Mouse (Mus musculus) intestine, embryonic 15.5 days (tissue): Measurements from ENCODE around the gene Tmed1. TPM values are rescaled to one million over a fixed set of nuclear protein-coding genes. Genes with fewer than 3 reads are reported as not detected.
A peak's percentile ranks its signal among the peaks of the same experiment; 100 is the strongest.

Experiments used
- ATAC-seq: fragments of 200-750 bp; cut with Nextera tagmentation; 2 replicates; pipeline ENCODE4 v1.8.0; 2017; ENCODE audit warnings: moderate TSS enrichment, moderate library complexity
- H3K27ac ChIP-seq: fragments of 300-500 bp; sonication (generic); 2 replicates; pipeline ENCODE4 v1.5.1; 2015; ENCODE audit warnings: mild to moderate bottlenecking, inconsistent platforms
- H3K27me3 ChIP-seq: fragments of 300-500 bp; sonication (generic); replicated peaks from 2 replicates; pipeline ENCODE4 v1.6.1; 2015; ENCODE audit warnings: inconsistent platforms
- H3K36me3 ChIP-seq: fragments of 300-500 bp; sonication (generic); 2 replicates; pipeline ENCODE4 v1.6.1; 2015; ENCODE audit warnings: inconsistent platforms
- H3K4me1 ChIP-seq: fragments of 300-500 bp; sonication (generic); replicated peaks from 2 replicates; pipeline ENCODE4 v1.6.1; 2015; ENCODE audit warnings: inconsistent platforms
- H3K4me2 ChIP-seq: fragments of 300-500 bp; sonication (generic); replicated peaks from 2 replicates; pipeline ENCODE4 v1.6.1; 2015; ENCODE audit warnings: mild to moderate bottlenecking, inconsistent platforms
- H3K4me3 ChIP-seq: fragments of 300-500 bp; sonication (generic); replicated peaks from 2 replicates; pipeline ENCODE4 v1.5.1; 2015; ENCODE audit warnings: inconsistent platforms
- H3K9ac ChIP-seq: fragments of 300-500 bp; sonication (generic); 2 replicates; pipeline ENCODE4 v1.6.1; 2015; ENCODE audit warnings: inconsistent platforms
- H3K9me3 ChIP-seq: fragments of 300-500 bp; sonication (generic); 2 replicates; pipeline ENCODE4 v1.6.1; 2016; ENCODE audit warnings: inconsistent platforms
- WGBS: fragments of 180-500 bp; shearing (Covaris S2); methylation state at CpG from one replicate; pipeline ENCODE4 v1.1.7; 2015; 5-methylcytosine and 5-hydroxymethylcytosine counted together
- polyA plus RNA-seq: library from polyadenylated mRNA; unstranded; fragments of >200 nt; fragmentation: Nextera tagmentation; extraction: Ambion mirVana; gene quantifications from 2 replicates; pipeline ENCODE4 v1.2.1, GENCODE M21; 2015

The Tmed1 gene
- polyA plus RNA-seq, result 77.7 and 84.5 TPM in 2 replicates

DNA sequence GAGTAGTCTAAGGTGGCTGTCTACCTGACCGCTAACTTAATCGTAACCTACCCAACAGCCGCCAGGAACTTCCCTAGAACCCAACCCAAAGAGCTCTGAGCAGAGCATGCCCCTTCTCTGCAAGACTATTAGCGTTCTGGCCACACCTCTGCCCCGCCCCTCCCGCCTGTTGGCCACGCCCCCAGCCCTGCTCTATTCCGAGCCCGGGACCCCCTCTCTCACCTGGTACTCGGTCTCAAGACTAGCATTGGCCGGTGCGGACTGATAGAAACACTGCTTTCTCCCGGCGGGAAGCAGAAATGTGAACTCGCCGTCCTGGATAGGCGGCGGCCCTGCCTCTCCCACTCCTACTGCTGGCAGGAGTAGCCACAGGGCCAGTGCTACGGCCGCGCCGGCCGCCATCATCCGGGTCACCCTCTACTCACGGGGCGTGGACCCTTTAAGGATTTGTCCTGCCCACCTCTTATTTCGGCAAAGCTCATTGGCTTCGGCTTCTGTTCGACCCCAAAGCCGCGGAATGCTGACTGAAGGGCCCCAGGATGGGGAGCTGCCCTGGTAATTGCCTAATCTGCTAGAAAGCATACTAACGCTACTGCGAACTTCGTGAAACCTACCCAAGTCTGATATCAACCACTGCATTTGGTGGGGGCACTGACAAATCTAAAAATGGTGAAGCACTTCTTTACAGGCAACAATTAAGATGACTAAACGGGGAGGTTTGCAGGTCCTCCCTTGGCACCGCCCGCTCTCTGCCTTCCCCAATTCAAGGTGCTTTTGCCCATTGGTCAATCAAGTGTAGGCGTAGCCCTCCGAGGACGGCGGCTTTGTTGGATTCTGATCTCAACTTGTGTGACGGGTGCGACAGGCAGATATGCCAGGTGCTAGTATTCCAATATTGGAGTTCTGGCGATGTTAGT is at the start of gene Tmed1:
Tmed1 (minus strand) TSS at position 481 of the 917 bp plus-strand sequence.
- WGBS, result under 1% methylated on average over 44 of the region's 44 CpGs

DNA sequence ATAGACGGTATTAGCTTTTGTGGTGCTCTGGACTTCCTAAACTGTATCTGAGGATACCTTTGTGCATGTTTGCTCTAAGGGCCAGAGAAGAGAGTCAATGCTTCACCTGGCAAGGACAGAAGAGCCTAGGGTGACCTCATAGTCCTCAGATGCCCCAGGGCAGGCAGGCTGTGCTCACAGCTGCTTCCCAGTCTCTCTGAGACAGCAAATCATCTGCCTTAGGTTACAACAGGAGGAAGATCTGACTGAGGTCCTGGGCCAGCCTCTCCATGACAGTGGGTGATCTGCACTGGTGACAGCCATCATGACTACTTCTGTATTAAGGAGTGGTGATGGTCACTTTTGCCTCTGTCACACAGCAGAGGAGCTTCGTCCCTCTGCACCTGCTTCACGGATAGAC is 49.1 kb upstream of the Tmed1 start:
- Histone ChIP-seq H3K9ac (no peak overlapping the region), H3K27me3 (no peaks in the 10 kb centered on the region), H3K36me3 (no peaks in the 10 kb centered on the region; the same call in 1 of the 2 replicates), H3K9me3 (no peaks in the 10 kb centered on the region), H3K4me1 (peaks cover 21% of the 10 kb centered on the region), H3K4me3 (no peak overlapping the region), H3K27ac (no peak overlapping the region), H3K4me2 (no peak overlapping the region)
- 93% methylated on average over 3 of the region's 3 CpGs for WGBS
- ATAC-seq, result no peak

More for the DNA sequence above, at the start of gene Tmed1:
- Histone ChIP-seq H3K9me3 (0 out of 2 replicates have a peak, but pooled peaks cover 2% of the 10 kb centered on the region), H3K27ac (peak within 1 kb of the TSS; percentile 94), H3K4me2 (peak within 1 kb of the TSS; percentile 73), H3K9ac (peak within 1 kb of the TSS; percentile 83), H3K36me3 (peaks cover 21% of the 10 kb centered on the region), H3K4me1 (peaks cover 10% of the 10 kb centered on the region; the same call in 1 of the 2 replicates), H3K27me3 (no peaks in the 10 kb centered on the region), H3K4me3 (peak within 1 kb of the TSS; percentile 85)
- peak; percentile 97 for ATAC-seq

DNA sequence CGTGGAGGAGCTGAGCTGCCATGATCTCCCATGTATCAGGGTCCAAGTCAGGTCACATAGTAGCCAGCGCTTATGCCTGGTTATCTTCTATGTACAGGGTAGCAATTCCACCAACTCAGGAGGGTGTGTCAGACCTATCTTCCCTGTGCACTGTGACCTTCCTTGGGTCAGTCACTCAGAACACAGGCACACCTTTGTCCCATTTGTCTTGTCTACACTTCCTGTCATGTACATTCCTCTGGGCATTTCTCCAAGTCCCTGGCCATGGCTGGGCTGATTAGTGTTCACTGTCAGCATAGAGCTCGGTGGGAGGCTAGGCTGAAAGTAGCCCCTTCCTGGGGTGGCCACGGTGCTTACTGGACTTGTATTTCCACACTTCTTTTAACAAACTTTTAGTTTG is 48.3 kb upstream of the Tmed1 start:
- 57% methylated on average over 4 of the region's 4 CpGs for WGBS

DNA sequence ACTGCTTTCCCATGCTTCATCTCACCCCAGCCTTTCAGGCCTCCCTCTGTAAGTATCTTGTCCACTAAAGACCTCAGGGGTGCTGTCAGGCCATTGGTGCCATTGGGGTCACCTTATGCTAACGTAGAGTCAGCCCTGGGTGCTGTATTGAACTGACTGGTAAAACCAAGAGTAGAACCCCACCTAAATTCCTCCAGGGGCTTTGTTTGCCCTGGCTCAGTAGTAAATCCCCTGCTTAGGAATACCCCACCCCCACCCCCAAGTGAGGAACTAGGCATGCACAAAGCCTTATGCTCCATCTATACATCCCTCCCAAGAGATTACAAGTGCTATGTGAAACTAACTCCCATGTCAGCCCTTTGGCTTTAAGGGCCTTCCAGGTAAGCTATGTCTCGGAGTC is 47.5 kb upstream of the Tmed1 start:
- Histone ChIP-seq H3K4me1 (peaks cover 21% of the 10 kb centered on the region), H3K36me3 (no peaks in the 10 kb centered on the region; the same call in 1 of the 2 replicates), H3K9me3 (no peaks in the 10 kb centered on the region), H3K27ac (no peak overlapping the region), H3K4me2 (no peak overlapping the region), H3K9ac (no peak overlapping the region), H3K4me3 (no peak overlapping the region), H3K27me3 (no peaks in the 10 kb centered on the region)
- no peak for ATAC-seq
- WGBS, result 86% methylated on average over 2 of the region's 2 CpGs

More for the DNA sequence above, 48.3 kb upstream of the Tmed1 start:
- Histone ChIP-seq H3K27me3 (no peaks in the 10 kb centered on the region), H3K9ac (no peak overlapping the region), H3K4me2 (no peak overlapping the region), H3K4me1 (peaks cover 21% of the 10 kb centered on the region), H3K27ac (peak overlapping the region; percentile 32; the same call in 1 of the 2 replicates), H3K4me3 (no peak overlapping the region), H3K9me3 (no peaks in the 10 kb centered on the region), H3K36me3 (no peaks in the 10 kb centered on the region; the same call in 1 of the 2 replicates)
- ATAC-seq, result peak; percentile 93

DNA sequence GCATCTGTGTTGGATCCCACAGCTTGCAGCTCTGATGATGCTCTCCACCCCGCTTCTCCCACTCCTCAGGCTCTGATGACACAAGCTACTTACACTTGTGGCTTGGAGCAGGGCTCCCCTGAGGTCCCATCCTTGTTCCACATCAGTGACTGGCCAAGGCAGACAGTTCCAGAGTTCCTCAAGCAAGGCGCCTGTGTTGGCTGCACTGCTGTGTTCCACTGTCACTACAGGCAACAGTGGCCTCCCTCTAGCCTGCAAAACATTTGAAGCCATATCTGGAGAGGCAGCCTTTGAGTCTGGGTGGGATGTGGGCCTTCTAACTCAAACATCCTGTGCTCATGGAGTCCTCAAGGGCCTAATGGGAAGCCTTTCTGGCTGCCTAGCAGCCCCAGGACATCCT is 46.9 kb upstream of the Tmed1 start:
- Histone ChIP-seq H3K9me3 (no peaks in the 10 kb centered on the region), H3K4me1 (peaks cover 21% of the 10 kb centered on the region), H3K4me2 (no peak overlapping the region), H3K9ac (no peak overlapping the region), H3K27ac (no peak overlapping the region), H3K36me3 (no peaks in the 10 kb centered on the region; the same call in 1 of the 2 replicates), H3K27me3 (no peaks in the 10 kb centered on the region), H3K4me3 (no peak overlapping the region)
- 93% methylated on average over 2 of the region's 2 CpGs for WGBS
- ATAC-seq, result no peak

DNA sequence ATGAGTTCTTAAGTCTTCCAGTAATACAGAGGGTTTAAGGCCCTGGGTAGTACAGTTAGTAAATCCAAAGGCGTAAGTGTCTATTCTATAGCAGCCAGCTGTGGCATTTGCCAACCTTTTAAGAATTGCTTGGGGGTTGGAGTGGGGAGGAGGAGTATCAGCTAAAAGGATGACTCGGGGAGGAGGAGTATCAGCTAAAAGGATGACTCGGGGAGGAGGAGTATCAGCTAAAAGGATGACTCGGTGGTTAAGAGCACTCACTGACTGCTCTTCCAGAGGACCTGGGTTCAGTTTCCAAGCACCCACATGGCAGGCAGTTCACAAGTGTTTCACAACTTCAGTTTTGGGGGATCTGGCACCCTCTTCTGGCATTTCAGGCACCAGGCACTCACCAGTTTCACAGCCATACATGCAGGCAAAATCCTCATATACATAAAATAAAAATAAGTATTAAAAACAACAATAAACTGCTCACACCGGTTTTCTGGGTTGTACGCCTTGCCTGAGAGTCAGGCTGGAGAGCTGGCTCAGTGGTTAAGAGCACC is 45.2 kb upstream of the Tmed1 start:
- H3K9me3 ChIP-seq, result no peaks in the 10 kb centered on the region
- 87% methylated on average over 6 of the region's 6 CpGs for WGBS
- H3K4me2 ChIP-seq, result no peak overlapping the region
- no peaks in the 10 kb centered on the region; the same call in 1 of the 2 replicates for H3K36me3 ChIP-seq
- H3K4me3 ChIP-seq, result no peak overlapping the region
- no peak for ATAC-seq
- H3K4me1 ChIP-seq, result peaks cover 21% of the 10 kb centered on the region
- H3K27me3 ChIP-seq, result no peaks in the 10 kb centered on the region
- H3K27ac ChIP-seq, result no peak overlapping the region
- H3K9ac ChIP-seq, result no peak overlapping the region

DNA sequence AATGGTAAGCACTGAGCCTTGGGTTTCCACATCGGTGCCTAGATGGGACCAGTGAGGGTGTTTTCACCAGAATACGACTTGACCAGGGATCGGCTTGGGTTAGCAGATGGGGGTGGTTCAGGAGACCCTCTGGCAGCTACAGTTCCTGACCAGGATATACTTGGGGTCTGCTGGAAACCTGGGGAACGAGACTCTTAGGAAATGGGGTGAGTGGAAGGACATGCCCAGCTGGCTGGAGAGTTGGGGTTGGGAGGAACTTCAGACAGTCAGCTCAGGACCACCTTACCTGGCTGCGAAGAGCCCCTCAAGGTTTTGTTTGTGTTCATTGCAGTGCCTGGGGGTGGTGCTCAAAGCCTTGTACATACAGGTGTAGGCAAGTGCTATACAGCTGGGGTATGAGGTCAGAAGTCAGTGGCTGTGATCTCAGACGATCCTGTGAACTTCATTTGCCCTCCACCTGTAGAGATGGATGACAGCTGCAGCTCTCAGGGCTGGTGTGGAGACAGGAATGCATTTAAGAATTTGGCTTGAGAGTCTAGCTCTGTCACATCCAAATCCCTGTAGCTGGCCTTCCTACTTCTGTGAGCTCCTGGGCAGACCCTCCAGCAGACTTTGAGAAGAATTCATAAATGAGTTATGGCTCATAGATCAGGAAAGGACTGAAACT is 43.7 kb upstream of the Tmed1 start:
- 84% methylated on average over 6 of the region's 6 CpGs for WGBS
- ATAC-seq, result no peak
- no peak overlapping the region for H3K4me2 ChIP-seq
- H3K36me3 ChIP-seq, result no peaks in the 10 kb centered on the region; the same call in 1 of the 2 replicates
- peaks cover 17% of the 10 kb centered on the region for H3K4me1 ChIP-seq
- no peak overlapping the region for H3K27ac ChIP-seq
- no peaks in the 10 kb centered on the region for H3K27me3 ChIP-seq
- no peak overlapping the region for H3K4me3 ChIP-seq
- no peak overlapping the region for H3K9ac ChIP-seq
- no peaks in the 10 kb centered on the region for H3K9me3 ChIP-seq

DNA sequence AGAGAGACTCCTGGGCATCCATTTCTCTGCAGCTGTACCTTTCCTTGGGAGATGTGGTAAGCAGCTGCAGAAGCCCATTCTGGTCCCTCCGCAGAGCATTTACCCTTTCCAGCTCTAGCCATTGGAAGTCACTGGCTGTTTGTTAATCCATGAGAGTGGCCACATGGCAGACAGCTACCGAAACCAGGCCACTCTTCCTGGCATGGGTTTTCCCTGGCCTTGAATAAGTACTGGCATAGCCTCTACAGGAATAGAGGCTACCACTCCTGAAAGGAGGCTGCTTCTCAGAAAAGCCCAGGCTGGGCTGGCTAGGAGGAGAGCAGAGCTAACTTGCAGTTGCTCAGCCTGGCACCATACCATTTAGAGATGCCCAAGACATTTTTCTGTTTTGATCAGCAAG is 41.0 kb upstream of the Tmed1 start:
- H3K27me3 ChIP-seq, result no peaks in the 10 kb centered on the region
- no peak overlapping the region for H3K27ac ChIP-seq
- WGBS, result 95% methylated on average over 2 of the region's 2 CpGs
- no peak overlapping the region for H3K9ac ChIP-seq
- H3K4me3 ChIP-seq, result no peak overlapping the region
- H3K4me2 ChIP-seq, result no peak overlapping the region
- no peaks in the 10 kb centered on the region for H3K9me3 ChIP-seq
- ATAC-seq, result no peak
- H3K36me3 ChIP-seq, result no peaks in the 10 kb centered on the region; the same call in 1 of the 2 replicates
- peaks cover 7% of the 10 kb centered on the region; the same call in 1 of the 2 replicates for H3K4me1 ChIP-seq

DNA sequence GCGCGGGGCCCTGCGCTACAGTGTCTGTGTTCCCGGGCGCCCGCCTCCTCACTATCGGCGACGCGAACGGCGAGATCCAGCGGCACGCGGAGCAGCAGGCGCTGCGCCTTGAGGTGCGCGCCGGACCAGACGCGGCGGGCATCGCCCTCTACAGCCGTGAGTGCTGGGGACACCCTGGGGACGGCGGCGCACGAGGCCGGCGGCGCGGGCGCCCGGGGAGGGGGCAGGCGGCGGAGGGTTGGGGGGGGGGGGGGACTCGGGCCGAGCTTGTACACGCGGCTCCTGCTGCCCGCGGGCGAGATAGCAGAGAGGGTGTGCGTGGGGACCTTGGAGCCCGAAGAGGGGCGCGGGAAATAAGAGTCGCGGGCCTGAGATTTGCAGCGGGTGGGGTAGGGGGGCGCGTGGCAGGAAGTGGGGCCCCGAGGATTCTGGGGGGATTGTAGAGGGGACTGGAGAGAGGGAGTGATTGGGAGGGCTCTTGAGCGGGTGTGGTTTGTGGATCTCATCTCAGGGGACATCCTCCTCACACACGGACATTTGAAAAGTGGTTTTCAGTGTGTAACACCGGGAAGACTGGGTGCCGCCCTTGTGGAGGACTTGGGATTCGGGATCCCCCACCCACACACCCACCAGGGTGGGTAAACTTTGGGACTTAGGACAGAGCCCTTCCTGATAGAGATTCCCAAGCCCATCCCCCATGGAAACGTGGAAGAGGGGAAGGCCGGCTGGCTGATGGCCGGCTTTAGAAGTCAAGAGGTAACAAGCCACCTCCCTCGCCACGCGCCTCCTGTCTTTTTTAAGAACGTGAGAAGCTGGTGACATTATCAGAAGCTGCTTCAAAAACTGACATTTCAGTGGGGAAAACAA is 37.3 kb upstream of the Tmed1 start:
- Histone ChIP-seq H3K9ac (peak overlapping the region; percentile 94), H3K27me3 (no peaks in the 10 kb centered on the region), H3K27ac (peak overlapping the region; percentile 97), H3K4me3 (peak overlapping the region; percentile 84), H3K4me2 (peak overlapping the region; percentile 77), H3K36me3 (no peaks in the 10 kb centered on the region; the same call in 1 of the 2 replicates), H3K4me1 (peaks cover 17% of the 10 kb centered on the region), H3K9me3 (no peaks in the 10 kb centered on the region)
- under 1% methylated on average over 53 of the region's 66 CpGs for WGBS
- ATAC-seq, result peak; percentile 46

DNA sequence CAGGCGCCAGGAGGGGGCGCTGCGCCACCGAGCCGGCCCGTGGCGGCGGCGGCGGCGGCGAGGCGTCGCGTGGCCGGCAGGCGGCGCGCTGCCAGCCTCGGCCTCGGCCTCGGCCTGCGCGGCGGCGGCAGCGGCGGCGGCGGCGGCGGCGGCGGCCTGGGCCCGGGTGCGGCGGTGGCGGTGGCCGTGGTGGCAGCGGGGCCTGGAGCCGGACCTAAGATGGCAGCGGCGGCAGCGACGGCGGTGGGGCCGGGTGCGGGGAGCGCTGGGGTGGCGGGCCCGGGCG is 36.7 kb upstream of the Tmed1 start, which contains the start of gene Carm1:
Carm1 (plus strand) TSS at position 106 of the 286 bp plus-strand sequence.
- H3K36me3 ChIP-seq, result no peaks in the 10 kb centered on the region
- H3K4me1 ChIP-seq, result peaks cover 17% of the 10 kb centered on the region
- H3K4me2 ChIP-seq, result peak within 1 kb of the TSS; percentile 77
- peak within 1 kb of the TSS; percentile 94 for H3K9ac ChIP-seq
- no peak for ATAC-seq
- WGBS, result under 1% methylated on average over 31 of the region's 52 CpGs
- no peaks in the 10 kb centered on the region for H3K27me3 ChIP-seq
- no peaks in the 10 kb centered on the region for H3K9me3 ChIP-seq
- H3K27ac ChIP-seq, result peak within 1 kb of the TSS; percentile 97
- H3K4me3 ChIP-seq, result peak within 1 kb of the TSS; percentile 84

DNA sequence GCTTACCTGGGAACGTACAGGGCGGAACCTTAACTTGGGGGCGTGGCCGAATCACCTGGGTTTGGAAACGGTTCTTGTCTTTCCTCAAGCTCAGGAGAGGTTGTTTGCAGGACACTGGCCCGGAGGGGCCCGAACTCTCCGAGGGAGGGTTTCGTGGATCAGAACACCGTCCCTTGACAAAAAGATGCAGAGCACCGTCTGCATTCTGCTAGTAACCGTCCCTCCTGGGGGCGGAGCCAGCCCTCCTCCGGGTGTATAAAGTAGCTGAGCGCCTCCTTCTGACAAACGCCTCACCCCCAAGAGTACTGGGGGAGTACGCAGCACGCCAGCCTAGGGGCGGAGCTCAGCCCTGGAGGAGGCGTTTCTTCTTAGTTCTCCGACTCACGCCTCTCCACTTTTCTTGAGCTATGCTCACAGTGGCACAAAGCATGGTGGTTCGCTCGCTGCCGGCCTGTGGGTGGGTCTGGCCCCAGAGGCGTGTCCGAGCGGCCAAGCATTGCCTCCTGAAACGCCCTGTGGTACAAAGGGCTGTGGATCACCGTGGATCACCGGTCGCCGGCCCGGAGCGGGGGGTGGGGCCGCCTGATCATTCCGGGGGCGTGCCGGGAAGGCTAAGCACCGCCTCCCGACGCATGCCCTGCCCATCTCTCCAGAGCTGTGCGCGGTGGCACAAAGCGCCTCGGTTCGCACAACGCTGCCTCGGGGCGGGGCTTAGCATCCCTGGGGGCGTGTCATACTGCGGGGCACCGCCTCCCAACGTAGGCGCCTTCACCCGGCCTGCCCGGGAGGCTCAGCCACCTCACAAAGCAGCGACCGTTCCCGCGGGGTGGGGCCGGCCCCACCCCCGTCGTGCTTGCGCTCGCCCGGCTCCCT is 36.1 kb upstream of the Tmed1 start:
- no peaks in the 10 kb centered on the region for H3K36me3 ChIP-seq
- peak overlapping the region; percentile 54 for H3K9ac ChIP-seq
- H3K27ac ChIP-seq, result peak overlapping the region; percentile 96
- H3K27me3 ChIP-seq, result no peaks in the 10 kb centered on the region
- H3K4me1 ChIP-seq, result peaks cover 17% of the 10 kb centered on the region
- peak; percentile 94 for ATAC-seq
- under 1% methylated on average over 59 of the region's 67 CpGs for WGBS
- peak overlapping the region; percentile 77 for H3K4me2 ChIP-seq
- H3K9me3 ChIP-seq, result no peaks in the 10 kb centered on the region
- peak overlapping the region; percentile 84 for H3K4me3 ChIP-seq
